9 mouse cellular contexts compared by ENCODE assay signal in genomic region chr2:71547829-71548228, GRCm38 (mm10). TPM values are rescaled to one million over a fixed set of nuclear protein-coding genes. Genes with fewer than 3 reads are reported as not detected.
A peak's percentile ranks its signal among the peaks of the same experiment; 100 is the strongest.
DNase-seq lines count a peak whose midpoint lies in the region; ATAC-seq and TF ChIP-seq lines count a peak whose summit lies in the region.
"Had no signal": no experiment of that assay in that cellular context is flagged by ENCODE, and none has a peak within 500 bp of the region (broad histone marks: within the 10 kb centered on the region; RNA-seq: fewer than 3 reads in every experiment).

No protein-coding gene starts in this region.

- peaks cover 41% of the 10 kb centered on the region for H3K27me3 ChIP-seq in heart, adult 2 months (ENCODE audit: control insufficient read depth, insufficient read depth, low read length)
- H3K27me3 ChIP-seq in heart, embryonic 12.5 days (replicated peaks), result peaks cover 91% of the 10 kb centered on the region

- TF ChIP-seq POLR2A in heart, adult 2 months (IDR thresholded peaks at IDR 0.05; ENCODE audit: insufficient read depth, low read depth, low read length), result no peak

- H3K4me2 ChIP-seq in heart, embryonic 12.5 days, result no peak overlapping the region

- H3K36me3 ChIP-seq in heart, adult 2 months (ENCODE audit: control insufficient read depth, insufficient read depth, low read length), result no peaks in the 10 kb centered on the region
- H3K36me3 ChIP-seq in heart, embryonic 12.5 days, result no peaks in the 10 kb centered on the region
- H3K36me3 ChIP-seq: lung, embryonic 15.5 days had no signal

- intact Hi-C loops in heart, adult 2 months (cut with DNase I), result loop anchor here (2.0 to 5.0 kb wide), 2 partner anchors 393 to 1729 kb away; no protein-coding TSS in a partner anchor

- no peak overlapping the region for H3K27ac ChIP-seq in heart, adult 2 months
- no peak overlapping the region for H3K27ac ChIP-seq in heart, embryonic 12.5 days (ENCODE audit: poor library complexity, severe bottlenecking)
- H3K27ac ChIP-seq: lung, embryonic 15.5 days had no signal

- peak; percentile 69 to 80 for DNase-seq in heart, adult 2 months
- peak; percentile 84 to 85 for DNase-seq in B cell, adult 2 months
- DNase-seq in adrenal gland, adult 2 months, result peak; percentile 72
- peak; percentile 67 to 89 for DNase-seq in kidney, postnatal 36 days
- peak; percentile 81 for DNase-seq in naive thymus-derived CD4-positive, alpha-beta T cell, adult 2 months (ENCODE audit: low read depth)
- DNase-seq in thymus, postnatal 10 days (ENCODE audit: low spot score in 2 of 2), result peak; percentile 35 to 80

- peaks cover 1% of the 10 kb centered on the region; the same call in 1 of the 2 replicates for H3K4me1 ChIP-seq in heart, adult 2 months (ENCODE audit: control insufficient read depth, insufficient read depth, low read length)
- H3K4me1 ChIP-seq in heart, embryonic 12.5 days (replicated peaks), result peaks cover 39% of the 10 kb centered on the region

- no peaks in the 10 kb centered on the region for H3K79me2 ChIP-seq in heart, adult 2 months (replicated peaks; ENCODE audit: control insufficient read depth, insufficient read depth, low read length)

- no peak overlapping the region for H3K9ac ChIP-seq in heart, adult 2 months (ENCODE audit: low read depth, low read length)
- H3K9ac ChIP-seq in heart, embryonic 12.5 days, result no peak overlapping the region
- H3K9ac ChIP-seq: lung, embryonic 15.5 days had no signal

- no peak overlapping the region for H3K4me3 ChIP-seq in heart, adult 2 months
- no peak overlapping the region for H3K4me3 ChIP-seq in heart, embryonic 12.5 days
- H3K4me3 ChIP-seq: lung, embryonic 15.5 days had no signal

- WGBS in heart, adult 2 months, result 15% methylated on average over 8 of the region's 8 CpGs
- 3% methylated on average over 8 of the region's 8 CpGs for WGBS in heart, embryonic 12.5 days

- TF ChIP-seq CTCF in heart, adult 2 months (IDR thresholded peaks at IDR 0.05), result peak; percentile 83

- ATAC-seq in heart, embryonic 12.5 days (ENCODE audit: insufficient number of reproducible peaks, low FRiP score), result no peak
- ATAC-seq in erythroblast, adult 5-6 weeks (replicated peaks; ENCODE audit: low FRiP score, poor library complexity, severe bottlenecking), result 0 out of 2 replicates have a peak, but pooled peaks have one; percentile 68

- no peak for TF ChIP-seq EP300 in heart, adult 2 months (IDR thresholded peaks at IDR 0.05; ENCODE audit: insufficient read depth, low read depth, low read length)

- H3K9me3 ChIP-seq in heart, embryonic 12.5 days (replicated peaks), result no peaks in the 10 kb centered on the region
- H3K9me3 ChIP-seq: lung, embryonic 15.5 days had no signal

RNA-seq across cellular contexts. Expression of gene Dlx2, which starts 1.3 kb away (rescaled TPM):
- total RNA-seq in heart, adult 2 months (2021), result not detected
- not detected in 2 replicates for polyA plus RNA-seq in heart, adult 2 months (2012; rRNA removed)
- 0.39 and 0.68 TPM in 2 replicates for polyA plus RNA-seq in heart, embryonic 12.5 days (2016; fragmentation: Nextera tagmentation; extraction: Ambion mirVana)
- total RNA-seq in adrenal gland, adult 2 months (2021), result under 1 TPM; 0.26 to 0.28 TPM
- 0.54 and 0.80 TPM in 2 replicates for polyA plus RNA-seq in adrenal gland, adult 2 months (2012; rRNA removed)
- not detected in 2 replicates for total RNA-seq in erythroblast, adult 5-6 weeks (2015; ENCODE audit: low replicate concordance)
- total RNA-seq in erythroblast, adult 5-6 weeks (2017; ENCODE audit: low replicate concordance), result not detected in 2 replicates

RNA-seq across cellular contexts. Expression of gene Dlx1, which starts 19.9 kb away (rescaled TPM):
- total RNA-seq in heart, adult 2 months (2021), result under 1 TPM; 0.23 to 0.39 TPM
- polyA plus RNA-seq in heart, adult 2 months (2012; rRNA removed), result 0.14 and 0.26 TPM in 2 replicates
- 0.08 and 0.47 TPM in 2 replicates for polyA plus RNA-seq in heart, embryonic 12.5 days (2016; fragmentation: Nextera tagmentation; extraction: Ambion mirVana)
- total RNA-seq in adrenal gland, adult 2 months (2021), result under 1 TPM; 0.14 to 0.31 TPM
- polyA plus RNA-seq in adrenal gland, adult 2 months (2012; rRNA removed), result 0.26 and 1.2 TPM in 2 replicates
- not detected in 2 replicates for total RNA-seq in erythroblast, adult 5-6 weeks (2015; ENCODE audit: low replicate concordance)
- not detected in 2 replicates for total RNA-seq in erythroblast, adult 5-6 weeks (2017; ENCODE audit: low replicate concordance)
